Mouse (Mus musculus): Measurements from ENCODE around the gene Olfr1223. TPM values are rescaled to one million over a fixed set of nuclear protein-coding genes. Genes with fewer than 3 reads are reported as not detected.

Olfr1223 gene
- not detected in 2 replicates for polyA plus RNA-seq (2021; fragmentation: Nextera tagmentation)
- long read RNA-seq, experiment 1 = 0 reads
- long read RNA-seq, experiment 2 = 0 reads

DNA sequence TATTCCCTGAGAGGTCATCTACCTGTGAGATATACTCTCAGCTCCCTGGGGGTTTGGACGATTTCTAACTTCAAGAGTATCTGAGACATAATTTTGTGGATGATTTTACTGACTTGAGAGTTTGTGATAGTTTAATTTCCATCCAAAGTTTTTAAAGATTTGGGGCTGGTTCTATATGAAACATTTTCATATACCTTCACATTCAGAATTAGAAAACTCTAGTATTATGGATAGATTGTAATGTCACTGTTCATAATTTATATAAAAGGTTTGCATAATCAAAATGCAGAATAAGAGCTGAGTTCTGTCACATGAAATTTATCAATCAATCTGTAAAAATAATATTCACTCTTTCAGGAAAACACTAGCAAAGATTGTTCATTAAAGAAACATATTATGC lies at the start of gene Olfr1223:
Gene Olfr1223, minus strand, starts transcription at position 101 of the 400 bp plus-strand sequence.

DNA sequence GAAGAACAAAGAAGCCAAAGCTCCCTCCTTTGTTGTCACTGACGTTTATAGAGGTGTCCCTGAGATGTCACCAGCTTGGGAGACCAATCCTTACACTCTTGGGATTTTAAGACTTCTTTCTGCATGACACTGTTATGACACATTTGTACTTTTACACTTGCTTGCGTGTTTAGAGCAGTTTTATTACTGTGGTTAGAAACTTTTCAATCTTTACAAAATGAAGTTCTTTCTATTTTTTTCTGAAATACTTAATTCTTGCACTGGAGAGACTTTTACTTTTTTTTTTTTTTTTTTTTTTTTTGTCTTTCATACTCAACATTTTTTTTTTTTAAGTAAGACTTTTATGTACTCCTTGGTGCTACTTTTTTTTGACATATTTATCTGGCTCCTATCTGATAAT lies 48.6 kb upstream of the Olfr1223 start, which contains the start of gene Olfr1226:
Gene Olfr1226, minus strand, starts transcription at position 101 of the 400 bp plus-strand sequence.

DNA sequence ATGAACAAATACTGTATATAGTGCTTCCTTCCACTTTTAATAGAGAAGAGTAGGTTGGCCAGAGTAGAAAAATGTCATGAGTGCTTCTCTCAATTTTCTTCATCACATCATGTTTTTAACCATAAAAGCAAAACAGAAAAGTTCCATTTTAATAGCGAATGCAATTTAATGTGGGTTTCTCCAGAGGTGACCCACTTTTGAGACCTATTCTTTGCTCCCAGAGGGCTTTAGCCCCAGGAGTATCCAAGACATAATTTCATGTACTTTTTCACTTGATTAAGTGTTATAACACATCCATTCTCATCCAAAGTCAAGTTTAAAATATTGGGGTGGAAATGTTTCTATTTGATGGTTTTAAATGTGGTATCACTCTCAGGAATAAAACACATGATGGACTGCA lies 23.2 kb upstream of the Olfr1223 start, which contains the start of gene Olfr1225:
Gene Olfr1225, minus strand, starts transcription at position 101 of the 400 bp plus-strand sequence.

DNA sequence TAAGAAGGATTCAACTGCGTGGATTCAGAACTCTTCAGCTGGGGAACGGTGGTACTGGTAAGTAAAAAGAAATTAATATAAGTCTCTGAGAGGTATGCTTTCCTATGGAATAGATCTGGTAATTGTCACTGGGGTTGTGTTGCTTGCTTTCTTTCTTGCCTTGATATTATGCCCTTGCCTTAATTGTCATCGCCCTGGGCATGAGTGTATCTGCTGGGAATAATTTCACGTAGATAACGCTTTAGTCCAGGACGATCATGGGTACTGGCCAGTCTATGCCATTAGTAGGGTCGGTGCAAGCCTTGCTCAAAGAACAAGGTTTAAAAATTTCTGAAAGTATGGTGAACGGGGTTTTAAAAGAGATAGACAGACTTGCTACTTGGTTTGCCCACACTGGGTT lies 12.6 kb upstream of the Olfr1223 start, which contains the start of gene Olfr1224-ps1:
Gene Olfr1224-ps1, minus strand, starts transcription at position 101 of the 400 bp plus-strand sequence.

DNA sequence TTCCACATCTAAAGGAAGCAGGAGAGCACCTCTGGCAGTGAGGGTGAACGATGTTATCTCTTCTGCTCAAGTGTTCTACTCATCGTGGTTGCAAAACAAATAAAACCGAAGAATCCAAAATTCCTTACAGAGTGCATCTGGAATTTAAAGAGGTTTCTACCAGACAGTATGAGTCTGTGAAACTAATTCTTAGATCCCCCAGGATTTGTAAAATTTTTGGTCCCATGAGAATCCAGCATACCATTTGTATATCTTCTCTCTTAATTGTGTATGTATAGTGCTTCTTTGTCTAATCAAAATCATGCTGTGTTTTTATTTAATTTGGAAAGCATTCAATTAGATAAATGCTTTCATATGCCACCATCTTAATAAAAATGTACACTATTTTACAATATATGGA lies 18.4 kb downstream of the Olfr1223 start, which contains the start of gene Olfr1222:
Gene Olfr1222, minus strand, starts transcription at position 101 of the 400 bp plus-strand sequence.

DNA sequence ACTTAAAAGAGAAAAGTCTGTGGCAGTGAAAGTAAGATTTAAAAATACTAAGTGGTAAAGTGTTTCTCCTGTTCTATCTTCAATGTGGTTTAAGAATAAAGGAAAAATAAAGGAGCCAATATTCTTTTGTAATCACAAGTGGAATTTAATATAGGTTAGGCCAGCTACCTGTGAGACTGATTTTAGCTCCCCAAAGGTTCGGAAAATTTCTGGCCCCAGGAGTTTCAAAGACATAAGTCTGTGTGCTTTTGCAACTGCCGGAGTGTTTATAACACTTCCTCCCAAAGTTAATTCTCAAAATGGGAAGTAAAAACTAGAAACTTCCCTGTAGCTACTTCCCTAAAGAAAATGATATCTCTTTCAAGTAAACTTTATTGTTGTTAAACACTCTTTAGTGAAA lies 34.2 kb downstream of the Olfr1223 start, which contains the start of gene Olfr1221:
Gene Olfr1221, minus strand, starts transcription at position 101 of the 400 bp plus-strand sequence.

DNA sequence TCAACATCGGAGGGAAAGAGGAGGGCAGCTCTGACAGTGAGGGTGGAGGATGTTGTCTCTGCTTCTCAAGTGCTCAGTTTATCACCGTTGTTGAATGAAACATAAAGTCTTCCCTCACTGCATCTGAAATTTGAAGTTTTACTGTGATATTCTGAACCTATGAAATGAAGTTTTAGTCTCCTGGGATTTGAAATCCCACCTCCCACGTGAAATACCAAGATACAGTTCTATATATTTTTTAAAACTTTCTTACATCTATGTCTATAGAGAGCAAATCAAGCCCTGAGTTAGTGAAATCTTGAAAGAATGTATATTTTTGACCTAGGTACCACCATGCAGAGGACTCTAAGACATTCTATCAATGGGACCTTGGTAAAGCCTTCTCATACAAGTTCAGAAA lies 44.6 kb downstream of the Olfr1223 start, which contains the start of gene Olfr1220:
Gene Olfr1220, minus strand, starts transcription at position 101 of the 400 bp plus-strand sequence.

Other genes starting within 250 kb of the Olfr1223 start
- not detected in 2 replicates for gene Olfr1208, start 249.2 kb downstream of the Olfr1223 start, polyA plus RNA-seq (2021; fragmentation: Nextera tagmentation)
- gene Olfr1209, start 236.4 kb downstream of the Olfr1223 start, polyA plus RNA-seq (2021; fragmentation: Nextera tagmentation) = not detected in 2 replicates
- gene Olfr1211, start 213.4 kb downstream of the Olfr1223 start, polyA plus RNA-seq (2021; fragmentation: Nextera tagmentation) = not detected in 2 replicates
- gene Olfr1212, start 197.6 kb downstream of the Olfr1223 start, polyA plus RNA-seq (2021; fragmentation: Nextera tagmentation) = not detected in 2 replicates
- not detected in 2 replicates for gene Gm13762, start 171.3 kb downstream of the Olfr1223 start, polyA plus RNA-seq (2021; fragmentation: Nextera tagmentation)
- gene Olfr1214, start 158.9 kb downstream of the Olfr1223 start, polyA plus RNA-seq (2021; fragmentation: Nextera tagmentation) = not detected in 2 replicates
- not detected in 2 replicates for gene Olfr1215, start 144.6 kb downstream of the Olfr1223 start, polyA plus RNA-seq (2021; fragmentation: Nextera tagmentation)
- not detected in 2 replicates for gene Olfr1216, start 133.2 kb downstream of the Olfr1223 start, polyA plus RNA-seq (2021; fragmentation: Nextera tagmentation)
- gene Olfr1217, start 119.5 kb downstream of the Olfr1223 start, polyA plus RNA-seq (2021; fragmentation: Nextera tagmentation) = not detected in 2 replicates
- gene Olfr1218, start 90.4 kb downstream of the Olfr1223 start, polyA plus RNA-seq (2021; fragmentation: Nextera tagmentation) = not detected in 2 replicates
- not detected in 2 replicates for gene Olfr1219, start 68.0 kb downstream of the Olfr1223 start, polyA plus RNA-seq (2021; fragmentation: Nextera tagmentation)
- not detected in 2 replicates for gene Olfr1220, start 44.7 kb downstream of the Olfr1223 start, polyA plus RNA-seq (2021; fragmentation: Nextera tagmentation)
- not detected in 2 replicates for gene Olfr1221, start 34.3 kb downstream of the Olfr1223 start, polyA plus RNA-seq (2021; fragmentation: Nextera tagmentation)
- not detected in 2 replicates for gene Olfr1222, start 18.5 kb downstream of the Olfr1223 start, polyA plus RNA-seq (2021; fragmentation: Nextera tagmentation)
- gene Olfr1224-ps1, start 12.5 kb upstream of the Olfr1223 start, polyA plus RNA-seq (2021; fragmentation: Nextera tagmentation) = not detected in 2 replicates
- not detected in 2 replicates for gene Olfr1225, start 23.1 kb upstream of the Olfr1223 start, polyA plus RNA-seq (2021; fragmentation: Nextera tagmentation)
- gene Olfr1226, start 48.5 kb upstream of the Olfr1223 start, polyA plus RNA-seq (2021; fragmentation: Nextera tagmentation) = not detected in 2 replicates
- not detected in 2 replicates for gene Olfr1228, start 102.5 kb upstream of the Olfr1223 start, polyA plus RNA-seq (2021; fragmentation: Nextera tagmentation)
- gene Olfr1229, start 136.5 kb upstream of the Olfr1223 start, polyA plus RNA-seq (2021; fragmentation: Nextera tagmentation) = not detected in 2 replicates
- gene Olfr1230, start 145.7 kb upstream of the Olfr1223 start, polyA plus RNA-seq (2021; fragmentation: Nextera tagmentation) = not detected in 2 replicates
- gene Olfr1231, start 155.5 kb upstream of the Olfr1223 start, polyA plus RNA-seq (2021; fragmentation: Nextera tagmentation) = not detected in 2 replicates
- not detected in 2 replicates for gene Olfr1232, start 178.1 kb upstream of the Olfr1223 start, polyA plus RNA-seq (2021; fragmentation: Nextera tagmentation)
- gene Olfr1233, start 190.8 kb upstream of the Olfr1223 start, polyA plus RNA-seq (2021; fragmentation: Nextera tagmentation) = not detected in 2 replicates
- gene Olfr1234, start 213.3 kb upstream of the Olfr1223 start, polyA plus RNA-seq (2021; fragmentation: Nextera tagmentation) = not detected in 2 replicates

Measured in left cerebral cortex, adult 6 months (tissue).